Mouse (Mus musculus) G1E-ER4 (cell line): Measurements from ENCODE around the gene Serpina1f. TPM values are rescaled to one million over a fixed set of nuclear protein-coding genes. Genes with fewer than 3 reads are reported as not detected.

Experiments used
- GATA1 ChIP-seq: IDR thresholded peaks from one replicate; pipeline ENCODE4 v1.8.0; 2012; ENCODE audit warnings: low read length, inconsistent platforms
- polyA plus RNA-seq: library from polyadenylated mRNA; stranded (reverse); fragments of >175 nt; gene quantifications from 2 replicates; pipeline ENCODE4 v1.2.3, GENCODE M21; 2012

Gene Serpina1f
- polyA plus RNA-seq, 1 experiment = not detected

DNA sequence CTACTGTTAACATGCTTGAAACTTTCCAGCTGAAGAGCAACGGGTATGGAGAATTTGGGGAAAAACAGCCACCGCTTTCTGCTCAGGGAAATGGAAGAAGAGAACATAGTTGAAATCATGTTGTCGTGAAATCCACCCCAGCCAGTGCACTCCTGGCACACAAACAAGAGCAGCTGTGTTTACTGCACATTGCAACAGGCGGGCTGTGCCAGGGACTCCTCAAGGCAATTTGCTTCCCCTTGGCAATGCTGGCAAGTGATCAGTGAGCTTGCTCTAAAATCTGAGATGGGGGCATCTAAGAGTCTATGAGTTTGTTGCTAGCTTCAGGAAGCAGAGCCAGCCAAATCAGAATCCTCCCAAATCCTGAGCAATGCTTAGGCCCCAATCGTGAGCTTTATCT, 25.0 kb downstream of the Serpina1f start:
- no peak for TF ChIP-seq GATA1

DNA sequence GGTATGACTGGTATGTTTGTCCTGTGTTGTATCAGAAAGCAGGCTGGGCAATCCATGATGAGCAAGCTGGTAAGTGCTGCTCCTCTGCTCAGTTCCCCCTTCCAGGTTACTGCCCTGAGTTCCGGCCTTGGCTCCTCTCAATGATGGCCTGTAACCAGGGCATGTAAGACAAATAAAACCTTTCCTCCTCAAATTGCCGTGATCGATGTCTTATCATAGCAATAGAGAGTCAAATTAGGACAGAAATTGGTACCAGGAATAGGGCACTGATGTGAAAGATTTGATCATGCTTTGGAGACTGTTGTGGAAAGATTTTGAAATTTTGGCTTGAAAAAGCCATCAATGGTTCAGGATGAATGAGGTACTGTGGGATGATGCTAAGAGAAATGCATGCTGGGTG, 30.0 kb downstream of the Serpina1f start:
- TF ChIP-seq GATA1 = no peak

DNA sequence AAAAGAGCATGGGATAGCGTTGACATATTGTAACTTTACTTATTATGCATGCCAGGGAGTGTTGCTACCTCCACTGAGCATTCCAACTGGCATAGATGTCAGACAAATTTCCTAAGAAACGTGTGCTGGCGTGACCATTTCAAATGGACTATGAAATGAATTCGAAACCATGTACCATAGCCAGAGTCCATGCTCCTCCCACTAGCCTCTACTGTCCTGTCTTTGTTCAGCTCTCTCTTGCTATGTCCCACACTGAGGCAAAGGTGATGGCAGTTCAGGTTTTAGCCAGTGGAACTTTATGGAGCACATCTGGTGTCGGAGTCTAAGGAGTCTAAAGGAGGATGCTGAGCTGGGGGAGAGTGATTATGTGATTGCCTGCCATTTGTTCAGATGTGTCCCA, 35.3 kb downstream of the Serpina1f start:
- no peak for TF ChIP-seq GATA1

GRCm38 (mm10) chr12:103659171-103659570, 36.2 kb downstream of the Serpina1f start:
- TF ChIP-seq GATA1 = no peak

GRCm38 (mm10) chr12:103657991-103658390, 37.3 kb downstream of the Serpina1f start:
- no peak for TF ChIP-seq GATA1

GRCm38 (mm10) chr12:103656848-103657626, 38.3 kb downstream of the Serpina1f start, which contains the start of gene Serpina6:
TSS of gene Serpina6 (minus strand) at chr12:103657212.
- no peak for TF ChIP-seq GATA1

GRCm38 (mm10) chr12:103655123-103656044, 39.9 kb downstream of the Serpina1f start:
- TF ChIP-seq GATA1 = no peak

DNA sequence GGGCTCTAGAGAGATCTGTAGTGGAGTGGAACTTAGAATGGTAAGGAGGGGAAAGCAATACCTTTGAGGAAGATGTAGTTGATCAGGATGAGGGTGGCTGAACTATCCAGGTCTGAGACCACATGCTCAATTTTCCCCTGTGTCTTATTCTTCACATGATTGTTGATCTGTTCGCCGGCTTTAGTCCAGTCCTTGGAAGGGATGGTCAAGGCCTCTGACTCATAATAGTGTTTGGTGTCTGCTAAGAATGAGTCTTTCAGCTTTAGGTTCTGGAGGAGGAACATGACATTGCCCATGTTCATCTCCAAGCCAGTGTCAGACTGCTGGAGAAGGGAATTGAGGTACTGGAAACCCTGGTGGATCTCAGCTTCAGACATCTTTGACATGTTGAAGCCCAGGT, 41.5 kb downstream of the Serpina1f start:
- no peak for TF ChIP-seq GATA1

GRCm38 (mm10) chr12:103646314-103646713, 49.0 kb downstream of the Serpina1f start:
- no peak for TF ChIP-seq GATA1

GRCm38 (mm10) chr12:103644601-103645000, 50.7 kb downstream of the Serpina1f start:
- no peak for TF ChIP-seq GATA1

GRCm38 (mm10) chr12:103643818-103644217, 51.5 kb downstream of the Serpina1f start:
- TF ChIP-seq GATA1 = no peak

- TF ChIP-seq GATA1 = no peak
Observed at GRCm38 (mm10) chr12:103643336-103643735, 52.0 kb downstream of the Serpina1f start.

Other genes with a start within 250 kb of the Serpina1f start
- gene Ifi27l2b, start 238.3 kb downstream of the Serpina1f start, polyA plus RNA-seq = not detected in 2 replicates
- not detected in 2 replicates for gene Ppp4r4, start 163.2 kb downstream of the Serpina1f start, polyA plus RNA-seq
- not detected in 2 replicates for gene Serpina10, start 64.1 kb downstream of the Serpina1f start, polyA plus RNA-seq
- gene Serpina6, start 38.3 kb downstream of the Serpina1f start, polyA plus RNA-seq = not detected in 2 replicates
- not detected in 2 replicates for gene Serpina16, start 19.4 kb downstream of the Serpina1f start, polyA plus RNA-seq
- gene Serpina1d, start 78.1 kb upstream of the Serpina1f start, polyA plus RNA-seq = not detected in 2 replicates
- not detected in 2 replicates for gene Serpina1b, start 134.8 kb upstream of the Serpina1f start, polyA plus RNA-seq
- gene Serpina1a, start 168.0 kb upstream of the Serpina1f start, polyA plus RNA-seq = not detected in 2 replicates
- gene Serpina1c, start 209.4 kb upstream of the Serpina1f start, polyA plus RNA-seq = not detected in 2 replicates